Mouse (Mus musculus): ENCODE measurements around the gene Mst1. TPM values are rescaled to one million over a fixed set of nuclear protein-coding genes. Genes with fewer than 3 reads are reported as not detected.

The Mst1 gene
- polyA plus RNA-seq, 1 experiment from 2014 or later: 7.8 TPM

DNA sequence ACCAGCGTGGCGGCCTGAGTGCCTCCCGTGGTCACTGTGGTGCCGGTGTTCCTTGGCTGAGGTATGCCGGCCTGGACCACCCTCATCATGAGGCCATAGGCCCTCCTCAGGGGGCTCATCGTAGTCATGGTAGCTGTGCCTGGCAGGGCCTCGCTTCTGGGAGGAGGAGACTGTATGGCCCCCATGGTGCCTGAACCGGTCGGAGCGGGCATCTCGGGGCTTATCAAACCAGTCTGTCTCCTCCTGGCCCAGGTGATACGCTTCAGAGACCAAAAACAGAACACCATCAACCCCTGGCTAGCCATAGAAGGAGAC is 25.3 kb downstream of the Mst1 start:
- H3K4me2 ChIP-seq (ENCODE audit: low read depth, low read length): peak overlapping the region; percentile 41
- ATAC-seq (ENCODE audit: insufficient read depth, low FRiP score): 0 out of 2 replicates have a peak, but pooled peaks have one; percentile 10
- 84% methylated on average over 12 of the region's 12 CpGs for WGBS
- H3K9me3 ChIP-seq (replicated peaks; ENCODE audit: control insufficient read depth, low read length): no peaks in the 10 kb centered on the region
- no peaks in the 10 kb centered on the region for H3K27me3 ChIP-seq (ENCODE audit: control insufficient read depth, insufficient read depth, low read length)
- peak overlapping the region; percentile 27; the same call in 1 of the 2 replicates for H3K4me3 ChIP-seq (replicated peaks; ENCODE audit: low read length)
- peaks cover 12% of the 10 kb centered on the region for H3K4me1 ChIP-seq (ENCODE audit: control insufficient read depth, insufficient read depth, low read length)
- no peaks in the 10 kb centered on the region for H3K36me3 ChIP-seq (ENCODE audit: control insufficient read depth, insufficient read depth, low read length)
- peak overlapping the region; percentile 55; the same call in 1 of the 2 replicates for H3K9ac ChIP-seq (ENCODE audit: low read length)
- peak overlapping the region; percentile 72 for H3K27ac ChIP-seq (ENCODE audit: low read length)

DNA sequence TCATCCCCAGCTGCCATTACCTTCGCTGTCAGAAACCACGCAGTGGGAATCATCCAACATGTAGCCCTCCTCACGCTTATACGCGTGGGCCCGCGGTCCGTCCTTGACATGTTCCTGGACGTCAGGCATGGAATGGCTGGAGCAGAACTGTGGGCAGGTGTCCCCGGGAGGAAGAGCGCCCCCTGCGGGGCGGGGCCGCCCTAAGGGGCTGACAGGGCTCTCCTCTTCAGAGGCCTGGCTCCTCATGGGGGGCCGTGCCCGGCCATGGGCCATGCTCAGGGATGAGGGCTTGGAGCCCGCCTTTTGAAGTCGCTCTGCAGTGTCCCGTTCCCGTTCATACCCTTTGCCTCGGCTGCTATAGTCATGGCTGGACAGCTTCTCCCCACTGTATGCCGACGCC is 25.9 kb downstream of the Mst1 start:
- H3K4me1 ChIP-seq (ENCODE audit: control insufficient read depth, insufficient read depth, low read length): peaks cover 17% of the 10 kb centered on the region
- no peak overlapping the region for H3K9ac ChIP-seq (ENCODE audit: low read length)
- no peaks in the 10 kb centered on the region for H3K9me3 ChIP-seq (replicated peaks; ENCODE audit: control insufficient read depth, low read length)
- no peak overlapping the region for H3K4me3 ChIP-seq (replicated peaks; ENCODE audit: low read length)
- H3K27ac ChIP-seq (ENCODE audit: low read length): no peak overlapping the region
- H3K4me2 ChIP-seq (ENCODE audit: low read depth, low read length): peak overlapping the region; percentile 41; the same call in 1 of the 2 replicates
- 90% methylated on average over 23 of the region's 23 CpGs for WGBS
- no peak for ATAC-seq (ENCODE audit: insufficient read depth, low FRiP score)
- no peaks in the 10 kb centered on the region for H3K27me3 ChIP-seq (ENCODE audit: control insufficient read depth, insufficient read depth, low read length)
- H3K36me3 ChIP-seq (ENCODE audit: control insufficient read depth, insufficient read depth, low read length): no peaks in the 10 kb centered on the region

DNA sequence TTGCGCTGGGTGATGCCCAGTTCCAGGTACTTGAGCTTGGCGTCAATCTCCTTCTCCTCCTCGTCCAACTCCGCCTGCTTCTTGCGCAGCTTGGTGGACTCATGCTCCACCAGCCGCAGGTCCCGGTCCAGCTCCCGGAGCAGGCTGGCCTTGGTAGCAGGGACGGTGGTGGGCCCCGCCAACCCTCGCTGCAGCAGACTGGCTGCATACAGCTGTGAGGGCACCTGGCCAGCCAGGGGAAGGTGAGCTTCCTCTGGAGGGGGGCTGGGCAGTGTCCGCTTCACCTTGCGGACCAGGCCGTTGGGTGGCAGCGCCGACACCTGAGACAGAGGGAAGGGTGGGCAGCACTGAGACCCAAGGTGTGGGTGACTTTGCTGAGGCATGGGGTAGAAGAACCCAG is 27.6 kb downstream of the Mst1 start:
- no peak overlapping the region for H3K27ac ChIP-seq (ENCODE audit: low read length)
- no peak for ATAC-seq (ENCODE audit: insufficient read depth, low FRiP score)
- H3K4me2 ChIP-seq (ENCODE audit: low read depth, low read length): no peak overlapping the region
- WGBS: 88% methylated on average over 16 of the region's 16 CpGs
- no peaks in the 10 kb centered on the region for H3K9me3 ChIP-seq (replicated peaks; ENCODE audit: control insufficient read depth, low read length)
- no peaks in the 10 kb centered on the region for H3K27me3 ChIP-seq (ENCODE audit: control insufficient read depth, insufficient read depth, low read length)
- no peak overlapping the region for H3K9ac ChIP-seq (ENCODE audit: low read length)
- peaks cover 22% of the 10 kb centered on the region for H3K4me1 ChIP-seq (ENCODE audit: control insufficient read depth, insufficient read depth, low read length)
- no peak overlapping the region for H3K4me3 ChIP-seq (replicated peaks; ENCODE audit: low read length)
- H3K36me3 ChIP-seq (ENCODE audit: control insufficient read depth, insufficient read depth, low read length): no peaks in the 10 kb centered on the region

DNA sequence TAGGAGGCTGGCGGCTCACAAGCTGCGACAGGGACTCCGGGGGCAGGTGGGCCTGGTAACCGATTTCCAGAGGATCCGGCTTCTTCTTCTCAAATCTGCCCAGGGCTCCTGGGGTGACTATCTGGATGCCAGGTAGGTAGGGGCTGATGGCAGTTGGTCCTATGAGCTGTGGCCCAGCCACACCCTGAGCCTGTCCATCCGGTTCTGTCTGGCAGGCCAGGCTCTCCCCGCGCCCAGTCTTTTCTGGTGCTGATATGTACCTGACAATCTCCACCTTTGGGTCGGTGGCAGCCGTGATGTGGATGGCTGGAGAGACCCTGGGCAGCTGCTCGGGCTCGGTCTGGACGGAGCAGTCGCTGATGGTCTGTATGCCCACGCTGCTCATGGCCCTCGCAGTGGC is 29.9 kb downstream of the Mst1 start:
- Histone ChIP-seq H3K4me2 (ENCODE audit: low read depth, low read length) (peak overlapping the region; percentile 62), H3K36me3 (ENCODE audit: control insufficient read depth, insufficient read depth, low read length) (no peaks in the 10 kb centered on the region)

DNA sequence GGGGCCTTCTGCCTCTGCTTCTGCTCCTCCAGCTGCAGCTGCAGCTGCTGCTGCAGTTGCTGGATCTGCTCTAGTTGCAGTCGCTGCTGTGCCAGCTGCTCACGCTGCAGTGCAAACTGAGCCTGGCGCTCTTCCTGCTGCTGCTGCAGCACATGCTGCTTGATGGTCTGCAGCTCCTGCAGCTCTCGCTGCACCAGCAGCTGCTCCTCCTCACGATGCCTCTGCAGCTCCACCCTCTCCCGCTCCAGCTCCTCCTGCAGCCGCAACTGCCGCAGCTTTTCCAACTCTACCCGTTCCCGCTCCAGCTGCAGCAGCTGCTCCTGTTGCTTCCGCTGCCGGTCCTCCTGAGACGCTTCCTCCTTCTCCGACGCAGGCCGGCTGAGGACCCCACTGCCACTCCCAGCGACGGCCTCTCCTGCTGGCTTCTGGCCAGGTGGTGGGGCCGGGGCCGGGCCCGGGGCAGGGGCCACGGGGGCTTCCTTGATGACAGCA is 30.9 kb downstream of the Mst1 start:
- peak overlapping the region; percentile 36 for H3K4me3 ChIP-seq (replicated peaks; ENCODE audit: low read length)
- peak overlapping the region; percentile 71 for H3K9ac ChIP-seq (ENCODE audit: low read length)
- H3K9me3 ChIP-seq (replicated peaks; ENCODE audit: control insufficient read depth, low read length): no peaks in the 10 kb centered on the region; the same call in 1 of the 2 replicates
- 6% methylated on average over 22 of the region's 22 CpGs for WGBS
- no peak for ATAC-seq (ENCODE audit: insufficient read depth, low FRiP score)
- peaks cover 8% of the 10 kb centered on the region; the same call in 1 of the 2 replicates for H3K27me3 ChIP-seq (ENCODE audit: control insufficient read depth, insufficient read depth, low read length)
- peak overlapping the region; percentile 2; the same call in 1 of the 2 replicates for H3K27ac ChIP-seq (ENCODE audit: low read length)
- peak overlapping the region; percentile 62 for H3K4me2 ChIP-seq (ENCODE audit: low read depth, low read length)
- peaks cover 12% of the 10 kb centered on the region for H3K4me1 ChIP-seq (ENCODE audit: control insufficient read depth, insufficient read depth, low read length)
- H3K36me3 ChIP-seq (ENCODE audit: control insufficient read depth, insufficient read depth, low read length): no peaks in the 10 kb centered on the region

More for the DNA sequence above, 29.9 kb downstream of the Mst1 start:
- ATAC-seq (ENCODE audit: insufficient read depth, low FRiP score): no peak; the same call in 1 of the 2 replicates
- H3K4me1 ChIP-seq (ENCODE audit: control insufficient read depth, insufficient read depth, low read length): peaks cover 15% of the 10 kb centered on the region
- peak overlapping the region; percentile 36 for H3K4me3 ChIP-seq (replicated peaks; ENCODE audit: low read length)
- WGBS: 64% methylated on average over 16 of the region's 16 CpGs
- peak overlapping the region; percentile 71 for H3K9ac ChIP-seq (ENCODE audit: low read length)
- no peaks in the 10 kb centered on the region; the same call in 1 of the 2 replicates for H3K9me3 ChIP-seq (replicated peaks; ENCODE audit: control insufficient read depth, low read length)
- H3K27ac ChIP-seq (ENCODE audit: low read length): peak overlapping the region; percentile 49
- H3K27me3 ChIP-seq (ENCODE audit: control insufficient read depth, insufficient read depth, low read length): peaks cover 4% of the 10 kb centered on the region; the same call in 1 of the 2 replicates

DNA sequence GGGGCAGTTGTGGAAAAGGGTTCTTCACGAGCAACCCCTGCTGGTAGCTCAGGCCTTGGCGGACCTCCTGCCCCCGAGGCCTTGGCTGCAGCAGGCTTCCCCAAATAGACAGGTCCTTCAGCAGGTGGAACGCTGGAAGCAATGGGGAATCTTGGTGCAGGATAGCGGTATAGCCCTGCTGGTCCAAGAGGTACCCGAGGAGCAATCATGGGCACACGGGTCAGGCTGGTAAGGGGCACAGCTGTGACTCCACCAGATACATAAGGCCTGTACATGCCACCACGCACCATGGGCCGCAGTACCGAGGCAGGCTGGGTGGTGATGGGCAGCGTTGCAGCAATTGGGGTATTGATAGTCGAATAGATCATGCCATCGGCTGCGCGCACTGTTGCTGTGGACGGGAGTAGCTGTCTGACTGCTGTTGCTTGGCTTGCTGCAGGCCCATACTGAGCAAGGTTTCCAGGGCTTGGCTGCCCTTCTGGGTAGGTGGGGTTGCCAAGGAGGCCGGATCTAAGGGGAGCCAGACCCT is 31.4 kb downstream of the Mst1 start:
- peak overlapping the region; percentile 2; the same call in 1 of the 2 replicates for H3K27ac ChIP-seq (ENCODE audit: low read length)
- H3K36me3 ChIP-seq (ENCODE audit: control insufficient read depth, insufficient read depth, low read length): no peaks in the 10 kb centered on the region
- peak overlapping the region; percentile 62 for H3K4me2 ChIP-seq (ENCODE audit: low read depth, low read length)
- H3K27me3 ChIP-seq (ENCODE audit: control insufficient read depth, insufficient read depth, low read length): peaks cover 8% of the 10 kb centered on the region; the same call in 1 of the 2 replicates
- WGBS: 72% methylated on average over 17 of the region's 17 CpGs
- H3K4me1 ChIP-seq (ENCODE audit: control insufficient read depth, insufficient read depth, low read length): peaks cover 12% of the 10 kb centered on the region
- H3K9ac ChIP-seq (ENCODE audit: low read length): peak overlapping the region; percentile 71
- peak overlapping the region; percentile 36 for H3K4me3 ChIP-seq (replicated peaks; ENCODE audit: low read length)
- no peaks in the 10 kb centered on the region; the same call in 1 of the 2 replicates for H3K9me3 ChIP-seq (replicated peaks; ENCODE audit: control insufficient read depth, low read length)
- no peak for ATAC-seq (ENCODE audit: insufficient read depth, low FRiP score)

DNA sequence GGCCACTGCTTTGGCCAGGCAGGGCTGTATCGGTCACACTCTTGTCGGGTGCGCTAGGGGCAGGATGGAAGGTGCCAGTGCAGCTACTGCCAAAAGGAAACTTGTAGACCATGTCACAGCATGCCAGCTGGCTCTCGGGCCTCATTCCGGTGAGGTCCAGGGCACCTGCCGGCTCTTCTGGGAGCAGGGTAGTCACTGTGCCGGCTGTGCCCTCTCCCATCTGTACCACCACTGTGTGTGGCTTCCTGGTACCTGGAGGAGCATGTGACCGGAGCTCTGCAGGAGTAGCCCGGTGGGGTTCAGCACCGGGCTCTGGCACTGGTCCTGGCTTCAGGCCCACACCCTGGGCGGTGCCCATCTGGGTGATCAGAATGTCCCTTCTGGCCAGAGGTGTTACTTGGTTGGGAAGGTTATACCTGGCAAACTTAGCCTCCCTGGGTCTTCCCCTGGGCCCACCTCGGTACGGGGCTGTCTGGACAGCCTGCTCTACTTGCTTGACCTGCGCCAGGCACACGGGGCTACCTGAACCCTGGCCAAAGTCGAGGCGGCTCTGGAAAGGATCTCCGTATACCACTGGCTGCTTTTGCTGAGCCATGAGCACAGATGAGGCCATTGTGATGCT is 32.6 kb downstream of the Mst1 start:
- Histone ChIP-seq H3K27ac (ENCODE audit: low read length) (no peak overlapping the region), H3K9me3 (replicated peaks; ENCODE audit: control insufficient read depth, low read length) (no peaks in the 10 kb centered on the region; the same call in 1 of the 2 replicates), H3K9ac (ENCODE audit: low read length) (no peak overlapping the region), H3K4me1 (ENCODE audit: control insufficient read depth, insufficient read depth, low read length) (peaks cover 12% of the 10 kb centered on the region), H3K27me3 (ENCODE audit: control insufficient read depth, insufficient read depth, low read length) (peaks cover 8% of the 10 kb centered on the region; the same call in 1 of the 2 replicates), H3K4me2 (ENCODE audit: low read depth, low read length) (no peak overlapping the region), H3K4me3 (replicated peaks; ENCODE audit: low read length) (no peak overlapping the region), H3K36me3 (ENCODE audit: control insufficient read depth, insufficient read depth, low read length) (no peaks in the 10 kb centered on the region)
- ATAC-seq (ENCODE audit: insufficient read depth, low FRiP score): no peak
- 94% methylated on average over 18 of the region's 18 CpGs for WGBS

DNA sequence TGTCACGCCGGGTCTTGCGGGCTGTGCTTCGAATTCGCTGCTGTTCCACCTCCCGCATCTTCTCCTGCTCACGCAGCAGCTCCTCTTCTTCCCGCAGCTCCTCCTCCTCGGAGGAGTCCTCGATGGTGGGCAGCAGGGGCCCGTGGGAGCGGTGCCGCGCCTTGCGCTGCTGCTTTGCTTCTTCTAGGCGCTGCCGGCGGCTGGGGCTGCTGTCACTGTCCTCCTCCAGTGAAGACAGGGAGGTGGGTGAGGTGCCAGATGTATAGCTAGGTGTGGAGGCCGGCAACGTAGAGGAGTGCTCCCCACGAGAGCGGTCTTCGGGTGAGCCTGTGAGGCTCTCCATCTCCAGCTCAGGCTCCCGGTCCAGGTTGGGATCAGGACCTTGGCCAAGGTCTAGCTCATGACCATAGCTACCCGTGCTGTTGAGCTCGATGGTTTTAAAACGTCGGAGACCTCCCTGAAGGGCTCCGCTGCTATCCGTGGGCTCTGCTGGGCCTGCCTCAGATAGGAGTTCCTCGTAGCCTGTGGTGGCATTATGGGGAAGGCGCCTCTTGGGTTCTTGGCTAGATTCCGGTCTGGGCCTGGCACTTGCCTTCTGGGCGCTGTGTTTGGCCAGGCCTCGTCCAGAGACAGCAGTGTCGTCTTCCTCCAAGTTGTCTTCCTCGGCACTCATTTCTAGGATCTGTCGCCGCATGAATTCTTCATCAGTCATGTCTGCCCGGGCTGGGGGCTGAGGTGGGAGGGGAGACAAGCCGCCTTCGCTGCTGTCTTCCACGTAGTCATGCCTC is 35.2 kb downstream of the Mst1 start:
- Histone ChIP-seq H3K4me2 (ENCODE audit: low read depth, low read length) (no peak overlapping the region), H3K9ac (ENCODE audit: low read length) (no peak overlapping the region), H3K36me3 (ENCODE audit: control insufficient read depth, insufficient read depth, low read length) (no peaks in the 10 kb centered on the region), H3K27ac (ENCODE audit: low read length) (no peak overlapping the region), H3K27me3 (ENCODE audit: control insufficient read depth, insufficient read depth, low read length) (peaks cover 8% of the 10 kb centered on the region; the same call in 1 of the 2 replicates), H3K4me1 (ENCODE audit: control insufficient read depth, insufficient read depth, low read length) (peaks cover 23% of the 10 kb centered on the region), H3K9me3 (replicated peaks; ENCODE audit: control insufficient read depth, low read length) (no peaks in the 10 kb centered on the region; the same call in 1 of the 2 replicates), H3K4me3 (replicated peaks; ENCODE audit: low read length) (no peak overlapping the region)
- ATAC-seq (ENCODE audit: insufficient read depth, low FRiP score): no peak
- 64% methylated on average over 43 of the region's 43 CpGs for WGBS

Measured in stomach, embryonic 16.5 days (tissue).